Mouse (Mus musculus): ENCODE measurements at regions not wholly inside any gene's neighbourhood (a gene's known extent, or its start where the extent isn't known, plus 50 kb on each side); places are given as distances from the start of the nearest gene placed in this dataset.
A peak's percentile ranks its signal among the peaks of the same experiment; 100 is the strongest.

DNA sequence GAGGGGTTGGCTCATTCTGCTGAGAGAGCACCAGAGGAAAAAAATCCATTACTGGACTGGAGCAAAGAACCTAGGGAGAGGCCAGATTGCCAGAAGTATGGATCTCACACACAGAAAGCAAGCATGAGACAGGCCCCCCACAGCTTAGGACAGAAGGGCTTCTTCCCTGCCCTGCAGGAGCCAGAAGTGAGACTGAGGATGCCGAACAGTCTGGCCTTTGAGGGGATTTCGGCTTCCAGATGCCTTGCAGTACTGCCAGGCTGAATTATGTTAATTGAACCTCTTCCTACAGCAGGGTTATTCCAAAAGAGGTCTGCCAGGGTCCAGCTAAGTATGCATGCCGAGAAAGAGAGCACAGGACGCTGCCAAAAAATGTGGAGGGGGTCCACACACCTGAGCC, 71.4 kb upstream of the Adgrl4 start:
- DNase-seq: no peak

DNA sequence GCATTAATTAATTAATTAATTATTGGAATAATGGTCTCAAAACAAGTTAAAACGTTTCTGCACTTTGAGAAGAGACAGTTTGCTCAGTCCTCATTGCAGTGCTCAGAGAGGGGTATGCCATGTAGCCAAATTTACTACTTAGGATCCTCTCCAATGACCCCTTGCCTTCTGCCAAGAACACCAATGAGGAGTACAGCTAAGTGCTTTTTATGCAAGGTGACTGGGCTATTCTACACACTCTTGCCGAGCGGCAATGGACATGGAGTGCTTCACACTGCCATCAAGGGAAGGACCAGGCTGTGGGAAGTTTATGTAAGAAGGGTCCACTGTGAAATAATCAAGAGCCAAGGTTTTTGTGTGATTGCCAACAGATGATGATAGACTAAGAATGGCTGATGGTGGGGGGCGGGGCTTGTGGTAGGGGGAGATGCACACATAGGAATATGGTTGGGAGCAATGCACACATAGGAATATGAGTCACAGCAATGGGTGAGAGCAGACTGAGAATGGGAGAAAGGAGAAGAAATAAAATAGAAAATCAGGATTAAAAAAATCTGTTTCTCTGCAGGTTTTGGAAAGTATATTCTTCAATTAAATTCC, 70.9 kb upstream of the Adgrl4 start:
- DNase-seq: no peak

GRCm38 (mm10) chr3:151383326-151384019, 54.2 kb upstream of the Adgrl4 start:
- DNase-seq: peak in 1 of 2 experiments; percentile 38

GRCm38 (mm10) chr3:151384850-151385249, 52.8 kb upstream of the Adgrl4 start:
- DNase-seq: no peak

GRCm38 (mm10) chr3:151386103-151386502, 51.6 kb upstream of the Adgrl4 start:
- DNase-seq: peak in 1 of 2 experiments; percentile 6

Small RNA genes lying in the stretch of these regions (microRNA-seq; reads per million reads assigned to microRNA genes)
- 0 reads per million in 2 experiments for gene Mir3963

All from heart, adult 18-20 months (tissue).